Mouse (Mus musculus): ENCODE data around the gene Aarsd1. TPM values are rescaled to one million over a fixed set of nuclear protein-coding genes. Genes with fewer than 3 reads are reported as not detected.

Aarsd1 gene
- 25.4 and 25.7 TPM in 2 replicates for polyA plus RNA-seq (2015; fragmentation: Nextera tagmentation; extraction: Ambion mirVana)

GRCm38 (mm10) chr11:101417101-101417855 lies at the start of gene Aarsd1:
Aarsd1 (minus strand) TSS chr11:101417615.

GRCm38 (mm10) chr11:101465869-101466551 lies 48.6 kb upstream of the Aarsd1 start, which contains the start of gene Vat1:
Vat1 (minus strand) TSS chr11:101466230.

DNA sequence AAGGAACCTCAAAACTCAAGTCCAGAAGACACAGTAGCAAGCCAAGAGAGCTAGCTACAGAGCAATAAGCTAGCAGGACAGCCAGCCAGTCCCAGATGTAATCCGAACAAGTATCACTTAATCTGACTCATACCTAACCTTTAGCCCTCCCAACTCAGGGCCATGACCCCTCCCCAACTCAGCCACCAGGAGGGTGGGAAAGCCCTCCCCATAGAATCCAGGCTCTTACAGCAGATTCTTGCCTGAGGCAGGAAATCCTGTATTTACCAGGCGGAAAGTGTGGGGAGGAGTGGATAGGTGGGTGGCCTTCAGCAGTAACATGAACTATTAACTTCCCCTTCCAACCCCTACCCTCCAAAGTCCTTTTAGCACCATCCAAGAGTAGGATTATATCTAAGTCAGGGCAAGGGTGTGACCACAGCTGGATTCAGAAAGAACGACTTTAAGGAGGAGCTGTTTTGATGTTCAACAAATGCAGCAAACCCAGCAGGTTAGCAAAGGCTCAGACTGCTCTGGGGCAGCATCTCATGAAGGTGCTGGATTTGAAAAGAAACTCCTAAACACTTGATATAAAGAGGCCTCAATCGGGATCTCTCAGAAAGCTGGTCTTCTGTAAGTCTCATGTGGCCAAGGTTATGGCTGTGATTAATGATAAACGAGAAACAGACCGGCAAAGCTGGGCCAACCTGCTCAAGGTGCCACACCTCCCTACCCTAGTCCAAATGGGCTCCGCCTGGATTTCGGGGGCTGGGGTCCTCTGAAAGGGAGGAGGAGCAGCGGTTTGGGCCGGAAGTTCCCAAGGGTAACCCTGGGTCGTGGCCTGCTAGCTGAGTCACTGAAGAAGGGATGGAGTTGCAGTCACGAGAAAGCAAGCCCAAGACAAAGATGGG lies 47.0 kb upstream of the Aarsd1 start, which contains the start of gene Rnd2:
Gene Rnd2 (plus strand): TSS at position 789 of the 890 bp plus-strand sequence.

DNA sequence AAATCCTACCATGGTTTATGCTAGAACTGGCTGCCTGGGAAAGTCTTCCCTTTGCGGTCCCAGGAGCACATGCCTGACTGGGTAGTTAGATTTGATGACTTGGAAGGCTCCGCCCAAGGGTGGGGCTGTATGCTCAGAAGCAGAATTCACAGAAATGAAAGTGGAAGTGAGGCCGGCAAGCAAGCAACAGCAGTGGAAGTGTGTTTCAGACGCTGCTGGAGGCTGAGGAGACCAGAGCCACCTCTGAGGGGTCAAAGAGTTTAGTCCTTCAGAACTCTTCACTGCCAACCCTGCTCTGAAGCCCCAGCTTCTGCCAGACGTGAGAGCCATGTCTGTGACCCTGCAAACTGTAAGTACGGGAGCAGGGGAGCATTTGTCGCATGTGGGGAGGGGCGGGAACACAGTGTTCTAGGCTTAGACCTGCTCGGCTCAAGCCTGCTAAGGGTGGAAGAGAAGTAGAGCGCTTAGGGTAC lies 30.9 kb upstream of the Aarsd1 start, which contains the start of gene Ifi35:
Gene Ifi35 (plus strand): TSS at position 134 of the 473 bp plus-strand sequence.

DNA sequence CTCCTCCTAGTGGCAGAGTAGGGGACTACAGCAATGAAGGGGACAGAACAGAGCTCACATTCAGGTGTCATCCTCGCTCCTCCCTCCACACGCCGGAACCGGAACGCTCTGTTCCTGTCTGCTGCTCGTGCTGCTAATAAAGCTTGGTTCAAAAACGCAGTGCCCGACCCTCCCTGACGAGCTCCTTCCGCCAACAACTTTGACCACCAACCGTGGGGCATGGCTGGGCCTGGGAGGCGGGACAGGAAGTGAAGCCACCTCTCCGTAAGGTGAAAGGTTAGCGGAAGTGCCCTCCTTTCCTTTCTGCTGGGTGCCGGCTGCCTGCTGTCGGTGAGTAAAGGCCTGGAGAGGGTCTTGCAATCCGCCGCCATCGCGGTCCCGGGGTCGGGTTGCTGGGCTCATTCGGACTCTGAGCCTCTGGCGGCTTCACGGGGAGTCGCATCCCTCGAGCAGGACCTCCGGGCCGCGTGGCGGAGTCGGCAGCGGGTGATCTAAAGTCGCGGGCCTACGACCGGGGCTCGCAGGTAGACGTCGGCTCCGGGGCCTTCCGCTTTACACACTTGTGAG lies 24.8 kb upstream of the Aarsd1 start, which contains the start of gene Rpl27:
Gene Rpl27 (plus strand): TSS at position 172 of the 567 bp plus-strand sequence.

DNA sequence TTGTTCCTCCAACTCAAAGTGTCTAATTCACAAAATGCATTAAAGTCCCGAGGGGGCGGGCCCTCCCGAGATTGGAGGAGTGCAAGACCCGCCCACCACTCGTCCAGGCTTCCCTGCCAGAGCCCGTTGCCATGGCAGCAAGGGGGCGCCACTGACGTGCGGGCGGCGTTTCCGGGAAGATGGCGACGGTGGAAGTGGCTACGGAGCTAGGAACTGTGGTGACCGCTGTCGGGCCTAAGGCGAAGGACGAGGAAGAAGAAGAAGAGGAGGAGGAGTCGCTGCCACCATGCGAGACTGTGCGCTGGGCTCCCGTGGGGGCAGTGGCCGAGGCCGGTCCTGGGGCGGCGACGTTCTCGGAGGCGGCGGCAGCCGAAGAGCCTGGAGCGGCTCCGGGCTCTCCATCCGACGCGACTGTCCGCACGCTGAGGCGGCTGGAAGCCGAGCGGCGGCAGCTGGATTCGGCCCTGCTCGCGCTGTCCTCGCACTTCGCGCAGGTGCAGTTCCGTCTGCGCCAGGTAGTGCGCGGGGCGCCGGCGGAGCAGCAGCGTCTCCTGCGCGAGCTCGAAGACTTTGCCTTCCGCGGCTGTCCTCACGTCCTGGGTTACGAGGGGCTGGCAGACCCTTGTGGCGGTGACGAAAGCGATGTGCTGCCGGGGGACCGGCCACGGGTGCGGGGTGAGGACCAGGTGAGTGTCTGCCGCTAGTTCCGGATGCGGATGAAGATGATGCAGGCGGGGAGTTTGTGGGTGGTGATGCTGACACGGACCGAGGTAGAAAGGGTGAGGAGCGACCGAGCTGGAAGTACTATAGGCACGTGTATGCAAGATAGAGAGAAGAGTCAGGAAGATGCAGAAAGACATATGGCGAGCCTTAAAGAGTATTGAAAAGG lies 7.8 kb upstream of the Aarsd1 start, which contains the start of the genes Rundc1 and Ptges3l:
Gene Rundc1 (plus strand): TSS at position 161 of the 889 bp plus-strand sequence.
Gene Ptges3l (minus strand): TSS at position 409 of the 889 bp plus-strand sequence.

DNA sequence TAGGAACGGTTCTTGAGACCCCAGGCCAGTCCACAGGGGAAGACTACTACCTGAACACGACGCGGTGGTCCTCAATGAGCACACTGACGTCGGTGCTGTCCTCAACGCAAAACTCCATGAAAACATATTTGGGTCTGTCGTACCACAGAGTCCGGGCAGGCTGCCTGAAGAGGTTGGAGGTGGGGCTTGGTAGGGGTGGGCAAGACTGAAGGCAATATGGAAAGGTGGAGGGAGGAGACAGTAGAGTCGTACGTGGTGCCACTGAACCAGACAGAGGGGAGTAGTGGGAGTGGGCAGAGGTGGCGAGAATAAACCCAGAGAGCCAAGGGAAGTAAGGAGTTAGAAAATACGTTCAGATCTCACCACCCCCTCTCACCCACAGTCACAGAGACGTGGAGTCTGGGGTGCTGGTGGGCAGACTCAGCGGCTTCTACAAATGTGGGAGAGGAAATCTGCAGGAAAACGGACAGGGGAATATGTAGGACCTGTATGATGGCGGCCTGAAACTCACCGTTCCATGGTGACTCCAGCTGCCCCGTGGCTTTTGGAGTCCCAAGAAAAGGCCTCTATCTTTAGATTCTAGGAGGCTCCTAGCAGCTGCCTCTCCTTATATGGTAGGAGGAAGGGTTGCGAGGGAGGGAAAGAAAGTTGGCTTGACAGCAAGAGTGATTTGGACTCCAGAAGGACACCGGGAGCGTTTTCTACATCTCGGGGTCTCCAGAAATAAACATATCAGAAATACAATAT lies 6.9 kb upstream of the Aarsd1 start, which contains the start of gene Gm27029:
Gene Gm27029 (minus strand): TSS at position 692 of the 747 bp plus-strand sequence.

GRCm38 (mm10) chr11:101367326-101367935 lies 50.0 kb downstream of the Aarsd1 start, which contains the start of gene G6pc:
G6pc (plus strand) TSS chr11:101367561.

Small RNA genes within 50 kb of the gene (microRNA-seq; reads per million reads assigned to microRNA genes)
- 0.85 to 1.7 reads per million in 2 experiments for gene Mir6929

Other genes starting within 250 kb of the Aarsd1 start
- 0.50 and 0.59 TPM in 2 replicates for gene Cntnap1, start 247.1 kb downstream of the Aarsd1 start, polyA plus RNA-seq (2015; fragmentation: Nextera tagmentation; extraction: Ambion mirVana)
- 16.0 and 20.6 TPM in 2 replicates for gene Plekhh3, start 246.3 kb downstream of the Aarsd1 start, polyA plus RNA-seq (2015; fragmentation: Nextera tagmentation; extraction: Ambion mirVana)
- 0.32 and 0.35 TPM in 2 replicates for gene Ccr10, start 242.2 kb downstream of the Aarsd1 start, polyA plus RNA-seq (2015; fragmentation: Nextera tagmentation; extraction: Ambion mirVana)
- gene Ezh1, start 191.2 kb downstream of the Aarsd1 start, polyA plus RNA-seq (2015; fragmentation: Nextera tagmentation; extraction: Ambion mirVana): 10.7 and 14.2 TPM in 2 replicates
- 98.1 and 102 TPM in 2 replicates for gene Ramp2, start 171.6 kb downstream of the Aarsd1 start, polyA plus RNA-seq (2015; fragmentation: Nextera tagmentation; extraction: Ambion mirVana)
- gene Vps25, start 163.9 kb downstream of the Aarsd1 start, polyA plus RNA-seq (2015; fragmentation: Nextera tagmentation; extraction: Ambion mirVana): 54.8 and 66.6 TPM in 2 replicates
- 1.5 and 1.7 TPM in 2 replicates for gene Wnk4, start 157.0 kb downstream of the Aarsd1 start, polyA plus RNA-seq (2015; fragmentation: Nextera tagmentation; extraction: Ambion mirVana)
- gene Cntd1, start 138.6 kb downstream of the Aarsd1 start, polyA plus RNA-seq (2015; fragmentation: Nextera tagmentation; extraction: Ambion mirVana): 0.24 and 0.41 TPM in 2 replicates
- gene Coa3, start 138.5 kb downstream of the Aarsd1 start, polyA plus RNA-seq (2015; fragmentation: Nextera tagmentation; extraction: Ambion mirVana): 145 and 147 TPM in 2 replicates
- 69.9 and 72.6 TPM in 2 replicates for gene Becn1, start 115.3 kb downstream of the Aarsd1 start, polyA plus RNA-seq (2015; fragmentation: Nextera tagmentation; extraction: Ambion mirVana)
- 44.9 and 53.1 TPM in 2 replicates for gene Psme3, start 101.4 kb downstream of the Aarsd1 start, polyA plus RNA-seq (2015; fragmentation: Nextera tagmentation; extraction: Ambion mirVana)
- gene Aoc2, start 92.6 kb downstream of the Aarsd1 start, polyA plus RNA-seq (2015; fragmentation: Nextera tagmentation; extraction: Ambion mirVana): 0.06 and 0.23 TPM in 2 replicates
- 4.1 and 8.1 TPM in 2 replicates for gene Aoc3, start 87.0 kb downstream of the Aarsd1 start, polyA plus RNA-seq (2015; fragmentation: Nextera tagmentation; extraction: Ambion mirVana)
- gene G6pc, start 50.1 kb downstream of the Aarsd1 start, polyA plus RNA-seq (2015; fragmentation: Nextera tagmentation; extraction: Ambion mirVana): 0.09 TPM in 1 of 2 replicates, not detected in the other
- gene Gm27029, start 7.2 kb upstream of the Aarsd1 start, polyA plus RNA-seq (2015; fragmentation: Nextera tagmentation; extraction: Ambion mirVana): 3.9 and 7.0 TPM in 2 replicates
- gene Rundc1, start 7.5 kb upstream of the Aarsd1 start, polyA plus RNA-seq (2015; fragmentation: Nextera tagmentation; extraction: Ambion mirVana): 8.9 and 9.2 TPM in 2 replicates
- gene Ptges3l, start 7.7 kb upstream of the Aarsd1 start, polyA plus RNA-seq (2015; fragmentation: Nextera tagmentation; extraction: Ambion mirVana): 143 and 148 TPM in 2 replicates
- gene Rpl27, start 24.7 kb upstream of the Aarsd1 start, polyA plus RNA-seq (2015; fragmentation: Nextera tagmentation; extraction: Ambion mirVana): 221 and 229 TPM in 2 replicates
- gene Ifi35, start 30.8 kb upstream of the Aarsd1 start, polyA plus RNA-seq (2015; fragmentation: Nextera tagmentation; extraction: Ambion mirVana): 14.9 and 17.1 TPM in 2 replicates
- 3.0 and 3.9 TPM in 2 replicates for gene Rnd2, start 47.4 kb upstream of the Aarsd1 start, polyA plus RNA-seq (2015; fragmentation: Nextera tagmentation; extraction: Ambion mirVana)
- gene Vat1, start 48.6 kb upstream of the Aarsd1 start, polyA plus RNA-seq (2015; fragmentation: Nextera tagmentation; extraction: Ambion mirVana): 22.7 and 30.2 TPM in 2 replicates
- 1.0 and 1.8 TPM in 2 replicates for gene Brca1, start 134.3 kb upstream of the Aarsd1 start, polyA plus RNA-seq (2015; fragmentation: Nextera tagmentation; extraction: Ambion mirVana)
- gene Nbr1, start 134.5 kb upstream of the Aarsd1 start, polyA plus RNA-seq (2015; fragmentation: Nextera tagmentation; extraction: Ambion mirVana): 49.1 and 51.6 TPM in 2 replicates
- gene Tmem106a, start 164.6 kb upstream of the Aarsd1 start, polyA plus RNA-seq (2015; fragmentation: Nextera tagmentation; extraction: Ambion mirVana): 6.1 and 8.6 TPM in 2 replicates
- not detected in 2 replicates for gene Gm11634, start 181.6 kb upstream of the Aarsd1 start, polyA plus RNA-seq (2015; fragmentation: Nextera tagmentation; extraction: Ambion mirVana)
- 21.7 and 27.2 TPM in 2 replicates for gene Rdm1, start 209.6 kb upstream of the Aarsd1 start, polyA plus RNA-seq (2015; fragmentation: Nextera tagmentation; extraction: Ambion mirVana)
- 2.3 and 3.2 TPM in 2 replicates for gene Arl4d, start 247.9 kb upstream of the Aarsd1 start, polyA plus RNA-seq (2015; fragmentation: Nextera tagmentation; extraction: Ambion mirVana)

Data from skeletal muscle tissue, postnatal 0 days (tissue).